Mouse (Mus musculus) megakaryocyte progenitor cell, adult 5-6 weeks (primary cell): ENCODE measurements around the gene Rpp38. TPM values are rescaled to one million over a fixed set of nuclear protein-coding genes. Genes with fewer than 3 reads are reported as not detected.

Experiments used
- ATAC-seq: replicated peaks from 2 replicates; pipeline ENCODE4 v1.8.0; 2016; ENCODE audit warnings: mild to moderate bottlenecking, moderate TSS enrichment, inconsistent platforms; ENCODE audit not compliant: poor library complexity
- total RNA-seq, 2 experiments: library from RNA; stranded (forward) in 1 of 2; stranded (reverse) in 1 of 2; fragments of 157-497, 149-512 nt in 1 of 2; fragments of 200-1000 nt in 1 of 2; gene quantifications; 2 replicates each; pipeline versions ENCODE4 v1.2.3 to v1.2.4; 2015 to 2017

Gene Rpp38
- total RNA-seq, 2 experiments from 2014 or later = 5.8 to 27.5 TPM

- no peak for ATAC-seq
Measured at GRCm38 (mm10) chr2:3286243-3286642, 46.2 kb downstream of the Rpp38 start.

- no peak for ATAC-seq
Measured at GRCm38 (mm10) chr2:3285709-3286108, 46.7 kb downstream of the Rpp38 start.

- ATAC-seq = no peak
Measured at GRCm38 (mm10) chr2:3285181-3285530, 47.3 kb downstream of the Rpp38 start.

GRCm38 (mm10) chr2:3284473-3285180 is 47.8 kb downstream of the Rpp38 start:
- ATAC-seq = peak; percentile 12

DNA sequence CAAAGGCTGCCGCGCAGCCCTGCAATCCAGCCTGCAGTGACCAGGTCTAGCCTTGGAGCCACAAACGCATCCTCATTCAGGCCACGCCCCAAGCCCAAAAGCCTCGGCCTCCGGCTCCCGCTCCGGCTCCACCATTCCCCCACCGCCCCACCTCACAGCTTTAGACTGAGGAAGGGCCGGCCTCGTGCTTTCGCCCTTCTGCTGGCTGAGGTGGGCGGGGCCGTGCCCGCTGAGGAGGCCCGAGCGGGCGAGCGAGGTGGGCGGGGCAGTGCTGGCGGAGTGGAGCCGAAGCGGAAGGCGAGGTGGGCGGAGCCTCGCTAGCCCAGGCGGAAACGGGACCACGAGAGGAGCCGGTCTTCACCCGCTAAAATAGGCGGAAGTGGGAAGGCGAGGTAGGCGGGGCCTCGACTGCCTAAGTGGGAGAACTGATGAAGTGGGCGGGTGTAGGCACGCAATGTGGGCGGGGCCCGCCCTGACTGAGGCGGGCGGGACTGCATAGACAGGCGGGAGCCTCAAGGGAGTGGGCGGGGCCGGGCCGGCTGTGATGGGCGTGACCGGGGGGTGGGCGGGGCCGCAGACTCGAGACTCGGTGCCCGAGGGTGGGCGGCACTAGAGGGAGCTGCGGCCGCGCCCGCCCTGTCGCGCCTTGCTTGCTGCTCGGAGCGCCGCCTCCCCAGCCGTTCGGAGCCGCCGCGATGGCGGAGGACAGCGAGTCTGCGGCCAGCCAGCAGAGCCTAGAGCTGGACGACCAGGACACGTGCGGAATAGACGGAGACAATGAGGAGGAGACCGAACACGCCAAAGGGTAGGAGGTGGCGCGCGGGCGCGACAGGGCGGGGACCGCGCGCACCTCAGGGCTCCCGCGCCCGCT is 48.6 kb downstream of the Rpp38 start, which contains the start of gene Nmt2:
TSS of gene Nmt2 (plus strand) at position 611 of the 871 bp plus-strand sequence.
- ATAC-seq = peak; percentile 82

GRCm38 (mm10) chr2:3282866-3283601 is 49.4 kb downstream of the Rpp38 start:
- ATAC-seq = peak; percentile 21

DNA sequence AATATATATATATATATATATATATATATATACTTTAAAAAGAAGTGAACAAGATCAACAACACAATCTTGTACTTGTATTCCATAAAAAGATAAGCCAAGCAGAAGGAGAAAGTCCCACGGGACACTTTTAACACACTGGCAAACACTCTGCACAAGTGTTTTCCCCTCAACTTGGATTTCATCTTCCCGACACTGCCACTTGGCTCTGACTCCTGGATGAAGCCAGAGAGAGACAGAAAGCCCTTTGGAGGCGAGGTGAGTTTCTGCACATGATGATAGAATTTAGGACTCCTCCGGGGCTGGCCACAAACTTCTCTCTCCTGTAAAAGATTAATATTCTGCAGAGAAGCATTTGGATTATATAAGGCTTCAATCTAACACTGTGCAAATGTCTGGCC is 51.1 kb downstream of the Rpp38 start:
- no peak for ATAC-seq

Other genes with a start within 250 kb of the Rpp38 start
- gene Fam171a1, start 218.4 kb downstream of the Rpp38 start, total RNA-seq (2015) = 3.7 and 5.5 TPM in 2 replicates
- gene Fam171a1, start 218.4 kb downstream of the Rpp38 start, total RNA-seq (2017) = 2.4 and 3.2 TPM in 2 replicates
- gene Nmt2, start 48.4 kb downstream of the Rpp38 start, total RNA-seq (2015) = 16.8 and 17.2 TPM in 2 replicates
- gene Nmt2, start 48.4 kb downstream of the Rpp38 start, total RNA-seq (2017) = 22.6 and 24.6 TPM in 2 replicates
- gene Acbd7, start 3.5 kb upstream of the Rpp38 start, total RNA-seq (2015) = 0.73 TPM in 1 of 2 replicates, not detected in the other
- gene Acbd7, start 3.5 kb upstream of the Rpp38 start, total RNA-seq (2017) = not detected in 2 replicates
- gene Olah, start 64.6 kb upstream of the Rpp38 start, total RNA-seq (2015) = not detected in 2 replicates
- not detected in 2 replicates for gene Olah, start 64.6 kb upstream of the Rpp38 start, total RNA-seq (2017)
- gene Meig1, start 90.0 kb upstream of the Rpp38 start, total RNA-seq (2015) = not detected in 2 replicates
- gene Meig1, start 90.0 kb upstream of the Rpp38 start, total RNA-seq (2017) = not detected in 2 replicates
- 10.2 and 17.1 TPM in 2 replicates for gene Dclre1c, start 91.5 kb upstream of the Rpp38 start, total RNA-seq (2015)
- 9.6 and 15.3 TPM in 2 replicates for gene Dclre1c, start 91.5 kb upstream of the Rpp38 start, total RNA-seq (2017)
- gene Suv39h2, start 142.4 kb upstream of the Rpp38 start, total RNA-seq (2015) = 16.9 and 20.0 TPM in 2 replicates
- gene Suv39h2, start 142.4 kb upstream of the Rpp38 start, total RNA-seq (2017) = 15.6 and 17.4 TPM in 2 replicates
- 5.3 and 6.0 TPM in 2 replicates for gene Gm45902, start 180.1 kb upstream of the Rpp38 start, total RNA-seq (2015)
- 11.9 and 12.8 TPM in 2 replicates for gene Gm45902, start 180.1 kb upstream of the Rpp38 start, total RNA-seq (2017)
- gene Hspa14, start 180.2 kb upstream of the Rpp38 start, total RNA-seq (2015) = 65.8 and 83.1 TPM in 2 replicates
- 172 TPM in 2 replicates for gene Hspa14, start 180.2 kb upstream of the Rpp38 start, total RNA-seq (2017)
- gene Cdnf, start 180.4 kb upstream of the Rpp38 start, total RNA-seq (2015) = 0.59 and 0.62 TPM in 2 replicates
- 0.25 and 0.68 TPM in 2 replicates for gene Cdnf, start 180.4 kb upstream of the Rpp38 start, total RNA-seq (2017)
- 1,007 and 1,094 TPM in 2 replicates for gene Fam107b, start 237.8 kb upstream of the Rpp38 start, total RNA-seq (2015)
- gene Fam107b, start 237.8 kb upstream of the Rpp38 start, total RNA-seq (2017) = 622 and 1,143 TPM in 2 replicates